Mouse (Mus musculus) C2C12 (cell line): ENCODE results near the gene Spns2.

Source experiments
- CEBPB ChIP-seq: IDR thresholded peaks from one replicate; pipeline ENCODE4 v1.6.1; 2011; ENCODE audit warnings: low read depth, mild to moderate bottlenecking, control low read depth, moderate library complexity
- CTCF ChIP-seq: IDR thresholded peaks from one replicate; pipeline ENCODE4 v1.5.1; 2011; ENCODE audit not compliant: control insufficient read depth, insufficient read depth, insufficient read length
- FOSL1 ChIP-seq: IDR thresholded peaks from one replicate; pipeline ENCODE4 v1.8.0; 2011; ENCODE audit warnings: mild to moderate bottlenecking, low read length; ENCODE audit not compliant: poor library complexity, insufficient read depth, severe bottlenecking
- USF1 ChIP-seq: IDR thresholded peaks from one replicate; pipeline ENCODE4 v1.6.1; 2011; ENCODE audit warnings: low read depth, mild to moderate bottlenecking, control low read depth, moderate library complexity

DNA sequence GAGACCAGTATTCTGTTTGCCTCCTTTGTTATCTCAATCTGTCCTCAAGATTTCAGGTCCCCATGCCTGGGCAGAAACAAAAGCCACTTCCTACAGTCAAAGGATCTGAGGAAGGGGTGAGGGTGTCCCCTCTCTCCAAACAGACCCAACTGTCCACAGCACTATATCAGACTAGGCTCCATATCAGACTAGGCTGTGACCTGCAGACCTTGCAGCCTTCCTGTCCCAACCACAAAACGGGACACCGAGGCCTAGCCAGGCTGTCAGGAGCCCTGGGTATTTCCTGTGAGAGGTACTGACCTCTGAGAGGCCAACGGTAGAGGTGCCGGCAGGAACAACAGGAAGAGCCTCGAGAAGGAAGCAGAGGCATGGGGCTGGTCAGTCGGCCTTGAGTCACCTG is 5.2 kb downstream of the Spns2 start:
- no peak for TF ChIP-seq CTCF
- no peak for TF ChIP-seq USF1
- no peak for TF ChIP-seq CEBPB
- no peak for TF ChIP-seq FOSL1
